Mouse (Mus musculus) neutrophil, adult 5-6 weeks (primary cell): Measurements from ENCODE around the gene Ttf2. TPM values are rescaled to one million over a fixed set of nuclear protein-coding genes. Genes with fewer than 3 reads are reported as not detected.

Experiments used
- ATAC-seq: fragments of 151-379, 151-347 bp; 2 replicates; pipeline ENCODE4 v1.8.0; 2017; ENCODE audit warnings: mild to moderate bottlenecking, moderate TSS enrichment; ENCODE audit not compliant: insufficient number of reproducible peaks, poor library complexity, low FRiP score, severe bottlenecking; ENCODE audit errors: extremely low read depth
- total RNA-seq: library from RNA; stranded (forward); fragments of 200-1000 nt; gene quantifications from 2 replicates; pipeline ENCODE4 v1.2.3, GENCODE M21; 2017

The Ttf2 gene
- total RNA-seq, 1 experiment from 2014 or later, result 10.8 TPM

GRCm38 (mm10) chr3:100922506-100923375 lies 46.7 kb downstream of the Ttf2 start:
- no peak for ATAC-seq

- peak; percentile 94 for ATAC-seq
These were observed 47.5 kb downstream of the Ttf2 start, which contains the start of gene Trim45 for GRCm38 (mm10) chr3:100921825-100922505. Gene Trim45 (plus strand): TSS chr3:100922202.

- ATAC-seq, result no peak
These were observed 48.8 kb downstream of the Ttf2 start for GRCm38 (mm10) chr3:100920611-100921140.

- ATAC-seq, result peak; percentile 69
These were observed 52.6 kb downstream of the Ttf2 start for GRCm38 (mm10) chr3:100916844-100917243.

GRCm38 (mm10) chr3:100911498-100912213 lies 57.8 kb downstream of the Ttf2 start:
- no peak for ATAC-seq

- no peak for ATAC-seq
These were observed 58.4 kb downstream of the Ttf2 start for GRCm38 (mm10) chr3:100911026-100911425.

GRCm38 (mm10) chr3:100910621-100911020 lies 58.8 kb downstream of the Ttf2 start:
- ATAC-seq, result no peak

GRCm38 (mm10) chr3:100908594-100908993 lies 60.9 kb downstream of the Ttf2 start:
- no peak for ATAC-seq

- ATAC-seq, result no peak
These were observed 62.5 kb downstream of the Ttf2 start for GRCm38 (mm10) chr3:100906916-100907315.

- ATAC-seq, result no peak
These were observed 63.3 kb downstream of the Ttf2 start for GRCm38 (mm10) chr3:100906128-100906527.

- ATAC-seq, result no peak
These were observed 74.0 kb downstream of the Ttf2 start for GRCm38 (mm10) chr3:100895500-100895899.

GRCm38 (mm10) chr3:100892383-100893335 lies 76.8 kb downstream of the Ttf2 start:
- ATAC-seq, result no peak

- ATAC-seq, result no peak
These were observed 79.1 kb downstream of the Ttf2 start for GRCm38 (mm10) chr3:100890406-100890805.

- ATAC-seq, result no peak
These were observed 80.2 kb downstream of the Ttf2 start for GRCm38 (mm10) chr3:100889234-100889633.

Other genes with a start within 250 kb of the Ttf2 start
- gene Vtcn1, start 144.2 kb downstream of the Ttf2 start, total RNA-seq, result 0.23 TPM in 1 of 2 replicates, not detected in the other
- 2.2 and 3.1 TPM in 2 replicates for gene Trim45, start 47.5 kb downstream of the Ttf2 start, total RNA-seq
- gene Cd101, start 59.9 kb upstream of the Ttf2 start, total RNA-seq, result 264 and 265 TPM in 2 replicates
- 4.3 and 5.6 TPM in 2 replicates for gene Ptgfrn, start 140.6 kb upstream of the Ttf2 start, total RNA-seq